Mouse (Mus musculus) kidney, postnatal 0 days (tissue): ENCODE results near the gene Foxk1. TPM values are rescaled to one million over a fixed set of nuclear protein-coding genes. Genes with fewer than 3 reads are reported as not detected.

Experiments
- ATAC-seq: fragments of 200-750 bp; cut with Nextera tagmentation; replicated peaks from 2 replicates; pipeline ENCODE4 v1.8.0; 2017; ENCODE audit warnings: low read depth, moderate number of reproducible peaks, moderate TSS enrichment, moderate library complexity; ENCODE audit not compliant: low FRiP score
- DNase-seq: peaks from one replicate; pipeline ENCODE4 v3.0.0-alpha.2; 2016; ENCODE audit warnings: low spot score
- H3K27ac ChIP-seq: fragments of 300-500 bp; sonication (generic); 2 replicates; pipeline ENCODE4 v1.5.1; 2014; ENCODE audit warnings: mild to moderate bottlenecking
- H3K27me3 ChIP-seq: fragments of 300-500 bp; sonication (generic); 2 replicates; pipeline ENCODE4 v1.6.1; 2014; ENCODE audit warnings: low read length, mixed read lengths; ENCODE audit not compliant: insufficient read depth
- H3K36me3 ChIP-seq: fragments of 300-500 bp; sonication (generic); 2 replicates; pipeline ENCODE4 v1.6.1; 2014; ENCODE audit warnings: low read length, mixed read lengths; ENCODE audit not compliant: insufficient read depth
- H3K4me1 ChIP-seq: fragments of 300-500 bp; sonication (generic); replicated peaks from 2 replicates; pipeline ENCODE4 v1.6.1; 2014; ENCODE audit warnings: antibody characterized with exemption, low read length, mixed read lengths; ENCODE audit not compliant: insufficient read depth
- H3K4me2 ChIP-seq: fragments of 300-500 bp; sonication (generic); 2 replicates; pipeline ENCODE4 v1.6.1; 2014; ENCODE audit warnings: mild to moderate bottlenecking, low read length, moderate library complexity, mixed read lengths
- H3K4me3 ChIP-seq: fragments of 300-500 bp; sonication (generic); replicated peaks from 2 replicates; pipeline ENCODE4 v1.5.1; 2014; ENCODE audit warnings: low read depth, low read length
- H3K9ac ChIP-seq: fragments of 300-500 bp; sonication (generic); 2 replicates; pipeline ENCODE4 v1.6.1; 2014; ENCODE audit warnings: low read depth, low read length
- H3K9me3 ChIP-seq: fragments of 300-500 bp; sonication (generic); replicated peaks from 2 replicates; pipeline ENCODE4 v1.6.1; 2016; ENCODE audit warnings: low read length, inconsistent platforms, mixed read lengths
- CTCF ChIP-seq: IDR thresholded peaks from 2 replicates; pipeline ENCODE4 v1.5.1; 2016; ENCODE audit warnings: antibody characterized with exemption, low read depth, mild to moderate bottlenecking, moderate library complexity
- WGBS: fragments of 180-500 bp; shearing (Covaris S2); extraction: QIAGEN DNeasy Blood & Tissue Kit; methylation state at CpG from one replicate; pipeline ENCODE4 v1.1.7; 2014; 5-methylcytosine and 5-hydroxymethylcytosine counted together
- polyA plus RNA-seq: library from polyadenylated mRNA; unstranded; fragments of >200 nt; fragmentation: Nextera tagmentation; extraction: Ambion mirVana; gene quantifications from 2 replicates; pipeline ENCODE4 v1.2.1, GENCODE M21; 2015

Gene Foxk1
- polyA plus RNA-seq, 1 experiment from 2014 or later: 5.6 TPM

DNA sequence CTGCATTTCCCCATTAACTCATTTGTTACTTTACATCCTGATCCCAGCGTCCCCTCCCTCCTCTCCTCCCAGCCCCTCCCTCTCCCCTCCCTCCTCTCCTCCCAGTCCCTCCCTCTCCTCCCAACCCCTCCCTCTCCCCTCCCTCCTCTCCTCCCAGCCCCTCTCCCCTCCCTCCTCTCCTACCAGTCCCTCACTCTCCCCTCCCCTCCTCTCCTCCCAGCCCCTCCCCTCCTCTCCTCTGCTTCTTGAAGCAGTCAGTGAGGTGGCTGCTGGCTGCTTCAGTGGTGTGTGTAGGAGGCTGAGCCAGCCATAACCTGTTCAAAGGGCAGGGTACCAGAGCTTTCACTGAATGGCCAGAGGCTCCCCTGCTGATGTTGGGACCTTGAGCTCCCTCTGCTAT is 50.5 kb downstream of the Foxk1 start:
- DNase-seq: no peak
- TF ChIP-seq CTCF: no peak
- no peaks in the 10 kb centered on the region for H3K9me3 ChIP-seq
- H3K4me2 ChIP-seq: no peak overlapping the region
- no peak overlapping the region for H3K27ac ChIP-seq
- peak; percentile 69 for ATAC-seq
- no peak overlapping the region for H3K4me3 ChIP-seq
- no peaks in the 10 kb centered on the region for H3K4me1 ChIP-seq
- no peaks in the 10 kb centered on the region for H3K27me3 ChIP-seq
- WGBS: 18% methylated on average over 1 of the region's 1 CpGs
- H3K9ac ChIP-seq: no peak overlapping the region
- H3K36me3 ChIP-seq: peaks cover 49% of the 10 kb centered on the region

DNA sequence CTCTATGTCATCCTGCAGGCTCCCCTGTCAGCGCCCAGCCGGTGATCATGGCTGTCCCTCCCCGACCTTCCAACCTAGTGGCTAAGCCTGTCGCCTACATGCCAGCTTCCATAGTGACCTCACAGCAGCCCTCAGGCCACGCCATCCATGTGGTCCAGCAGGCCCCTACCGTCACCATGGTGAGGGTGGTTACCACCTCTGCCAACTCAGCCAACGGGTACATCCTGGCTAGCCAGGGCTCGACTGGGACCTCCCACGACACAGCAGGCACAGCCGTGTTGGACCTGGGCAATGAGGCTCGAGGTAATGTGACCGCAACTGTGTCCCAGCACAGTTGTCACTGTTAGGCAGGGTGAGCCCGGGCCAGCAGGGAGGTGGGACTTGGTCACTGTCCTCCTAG is 52.4 kb downstream of the Foxk1 start:
- ATAC-seq (no peak), DNase-seq (no peak)
- TF ChIP-seq CTCF: no peak
- no peaks in the 10 kb centered on the region for H3K9me3 ChIP-seq
- H3K9ac ChIP-seq: no peak overlapping the region
- H3K27ac ChIP-seq: no peak overlapping the region
- H3K4me2 ChIP-seq: no peak overlapping the region
- H3K36me3 ChIP-seq: peaks cover 57% of the 10 kb centered on the region
- H3K4me1 ChIP-seq: no peaks in the 10 kb centered on the region; the same call in 1 of the 2 replicates
- 93% methylated on average over 13 of the region's 13 CpGs for WGBS
- no peak overlapping the region for H3K4me3 ChIP-seq
- no peaks in the 10 kb centered on the region for H3K27me3 ChIP-seq

DNA sequence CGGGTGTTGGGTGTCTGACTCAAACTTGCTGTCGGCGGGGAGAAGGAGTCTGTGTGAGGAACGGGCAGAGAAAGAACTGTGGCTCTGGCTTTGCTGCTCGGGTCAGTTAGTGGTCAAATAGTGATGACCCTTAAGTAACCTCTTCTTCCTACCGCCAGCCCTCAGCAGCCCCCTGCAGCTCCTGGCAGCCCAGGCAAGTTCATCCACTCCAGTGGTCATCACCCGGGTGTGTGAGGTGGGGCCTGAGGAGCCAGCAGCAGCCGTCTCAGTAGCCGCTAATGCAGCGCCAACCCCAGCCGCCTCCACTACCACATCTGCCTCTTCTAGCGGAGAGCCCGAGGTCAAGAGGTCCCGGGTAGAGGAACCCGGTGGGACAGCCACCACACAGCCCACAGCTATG is 55.0 kb downstream of the Foxk1 start:
- TF ChIP-seq CTCF: no peak
- Histone ChIP-seq H3K9ac (no peak overlapping the region), H3K4me3 (no peak overlapping the region), H3K4me2 (no peak overlapping the region), H3K36me3 (peaks cover 50% of the 10 kb centered on the region), H3K4me1 (no peaks in the 10 kb centered on the region; the same call in 1 of the 2 replicates), H3K27ac (no peak overlapping the region), H3K27me3 (no peaks in the 10 kb centered on the region), H3K9me3 (no peaks in the 10 kb centered on the region)
- ATAC-seq: no peak
- WGBS: 64% methylated on average over 15 of the region's 15 CpGs
- DNase-seq: no peak

DNA sequence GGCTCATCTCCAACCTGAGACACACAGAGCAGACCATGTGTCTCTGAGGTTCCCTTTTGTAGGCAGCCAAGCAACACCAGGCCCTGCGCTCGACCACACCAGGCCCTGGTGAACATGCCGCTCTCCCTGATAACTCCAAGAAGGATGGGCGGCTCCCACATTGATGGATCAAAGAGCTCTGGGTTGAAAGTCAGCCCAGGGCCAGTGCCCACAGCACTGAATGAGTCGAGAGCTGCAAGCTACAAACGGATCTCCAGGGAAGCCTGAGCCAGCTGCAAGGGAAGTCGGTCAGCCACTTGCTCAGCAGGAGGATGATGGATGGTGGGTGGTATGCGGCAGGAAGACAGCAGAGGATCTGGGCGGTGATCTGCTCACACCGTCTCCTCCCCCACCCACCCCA is 56.0 kb downstream of the Foxk1 start:
- ATAC-seq: 0 out of 2 replicates have a peak, but pooled peaks have one; percentile 19
- no peak overlapping the region for H3K4me3 ChIP-seq

DNA sequence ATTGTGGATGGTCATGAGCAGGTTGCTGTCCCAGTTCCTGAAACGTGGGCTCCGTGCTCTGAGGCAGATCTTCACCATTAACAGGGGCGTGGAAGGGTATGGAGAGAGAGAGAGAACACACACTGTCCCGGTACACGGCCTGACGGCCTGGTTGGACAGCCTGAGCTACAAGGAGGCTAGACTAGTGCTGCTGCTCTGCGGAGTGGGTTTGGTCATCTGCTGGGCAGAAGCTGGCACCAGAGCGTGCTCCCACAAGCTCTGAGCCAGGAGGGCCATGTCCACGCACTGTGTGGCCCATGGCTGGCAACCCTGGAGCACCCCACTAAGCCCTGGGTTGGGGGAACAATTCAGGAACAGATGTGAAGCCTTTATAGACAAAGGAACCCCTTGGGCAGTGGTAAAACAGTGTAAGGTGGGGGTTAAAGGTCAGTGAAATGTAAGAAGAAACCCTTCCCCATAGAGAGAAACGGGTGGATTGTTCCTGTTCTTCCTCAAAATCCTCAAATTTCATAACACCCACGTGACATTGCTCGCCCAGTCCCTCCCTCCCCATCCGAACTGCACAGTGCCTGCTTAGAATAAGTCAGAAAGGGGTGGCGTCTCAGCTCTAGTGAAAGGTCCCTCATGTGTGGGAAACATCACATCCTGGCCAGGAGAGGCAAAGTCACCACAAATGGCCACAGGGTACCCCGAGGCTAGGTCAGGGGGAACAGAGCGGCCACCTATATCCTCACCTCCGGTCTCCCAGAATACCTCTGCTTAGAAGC is 57.7 kb downstream of the Foxk1 start:
- H3K36me3 ChIP-seq: peaks cover 37% of the 10 kb centered on the region

More for the DNA sequence above, 56.0 kb downstream of the Foxk1 start:
- H3K4me1 ChIP-seq: no peaks in the 10 kb centered on the region; the same call in 1 of the 2 replicates
- no peak overlapping the region for H3K4me2 ChIP-seq
- H3K27ac ChIP-seq: peak overlapping the region; percentile 68; the same call in 1 of the 2 replicates
- peaks cover 50% of the 10 kb centered on the region for H3K36me3 ChIP-seq
- no peaks in the 10 kb centered on the region for H3K9me3 ChIP-seq
- no peaks in the 10 kb centered on the region for H3K27me3 ChIP-seq
- whole genome bisulfite sequencing: 21% methylated on average over 10 of the region's 10 CpGs
- no peak for TF ChIP-seq CTCF
- no peak overlapping the region for H3K9ac ChIP-seq
- DNase-seq: peak; percentile 63

DNA sequence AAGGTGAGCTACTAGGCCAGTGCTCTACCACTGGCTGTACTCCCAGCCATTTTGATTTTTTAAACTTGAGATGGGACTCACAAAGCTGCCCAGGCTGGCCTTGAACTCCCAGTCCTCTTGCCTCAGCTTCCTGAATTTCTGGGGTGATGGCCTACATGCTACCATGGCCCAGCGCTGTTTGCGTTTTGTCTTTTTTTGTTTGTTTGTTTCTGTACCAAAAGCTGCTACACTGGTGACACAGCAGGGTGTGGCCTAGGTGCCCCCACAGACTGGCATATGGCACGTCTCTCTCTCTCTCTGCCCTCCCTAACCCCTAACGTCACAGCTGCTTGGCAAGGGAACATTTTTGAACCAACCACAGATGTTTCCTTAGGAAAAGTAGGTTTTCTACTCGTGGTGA is 58.5 kb downstream of the Foxk1 start:
- 83% methylated on average over 5 of the region's 5 CpGs for WGBS
- Histone ChIP-seq H3K9me3 (no peaks in the 10 kb centered on the region), H3K4me3 (no peak overlapping the region), H3K4me1 (peaks cover 3% of the 10 kb centered on the region; the same call in 1 of the 2 replicates), H3K27me3 (no peaks in the 10 kb centered on the region), H3K36me3 (peaks cover 31% of the 10 kb centered on the region), H3K9ac (no peak overlapping the region), H3K4me2 (no peak overlapping the region), H3K27ac (no peak overlapping the region)
- no peak for TF ChIP-seq CTCF
- ATAC-seq (no peak), DNase-seq (no peak)

More for the DNA sequence above, 57.7 kb downstream of the Foxk1 start:
- no peak overlapping the region for H3K9ac ChIP-seq
- H3K27ac ChIP-seq: no peak overlapping the region
- WGBS: 85% methylated on average over 17 of the region's 17 CpGs
- H3K4me2 ChIP-seq: no peak overlapping the region
- DNase-seq (no peak), ATAC-seq (no peak)
- no peak overlapping the region for H3K4me3 ChIP-seq
- H3K9me3 ChIP-seq: no peaks in the 10 kb centered on the region
- no peaks in the 10 kb centered on the region; the same call in 1 of the 2 replicates for H3K4me1 ChIP-seq
- TF ChIP-seq CTCF: no peak
- H3K27me3 ChIP-seq: no peaks in the 10 kb centered on the region
